Mouse (Mus musculus) macrophage (primary cell): ENCODE data around the gene Alkbh6. TPM values are rescaled to one million over a fixed set of nuclear protein-coding genes. Genes with fewer than 3 reads are reported as not detected.

ENCODE experiments used
- H3K27ac ChIP-seq: fragments of 350-480 bp; formaldehyde crosslinking; 2 replicates; pipeline ENCODE4 v1.9.0; 2021
- H3K36me3 ChIP-seq: fragments of 350-480 bp; formaldehyde crosslinking; 2 replicates; pipeline ENCODE4 v1.9.0; 2021; ENCODE audit errors: inconsistent target
- H3K4me3 ChIP-seq: fragments of 350-480 bp; formaldehyde crosslinking; 2 replicates; pipeline ENCODE4 v1.9.0; 2021; ENCODE audit errors: inconsistent target
- H3K79me2 ChIP-seq: fragments of 350-480 bp; formaldehyde crosslinking; 2 replicates; pipeline ENCODE4 v1.9.0; 2021; ENCODE audit errors: inconsistent target
- WGBS: methylation state at CpG from one replicate; pipeline ENCODE4 v1.1.7; 2026; ENCODE audit warnings: inconsistent platforms; ENCODE audit not compliant: missing documents; 5-methylcytosine and 5-hydroxymethylcytosine counted together
- polyA plus RNA-seq: library from polyadenylated mRNA; stranded (reverse); fragments of 250-400 nt; gene quantifications from 3 replicates; pipeline ENCODE4 v1.2.4, GENCODE M21; 2018; ENCODE audit warnings: inconsistent platforms

Gene Alkbh6
- polyA plus RNA-seq, 1 experiment from 2014 or later, result 16.1 TPM

GRCm38 (mm10) chr7:30360028-30360427 is 51.5 kb downstream of the Alkbh6 start:
- Histone ChIP-seq H3K79me2 (no peaks in the 10 kb centered on the region), H3K4me3 (no peak overlapping the region), H3K27ac (no peak overlapping the region), H3K36me3 (no peaks in the 10 kb centered on the region)
- 91% methylated on average over 17 of the region's 17 CpGs for WGBS

GRCm38 (mm10) chr7:30362652-30363343 is 54.3 kb downstream of the Alkbh6 start, which contains the start of gene Lrfn3:
Gene Lrfn3, minus strand, starts transcription at chr7:30362772.
- H3K4me3 ChIP-seq, result no peak within 1 kb of the TSS
- WGBS, result 8% methylated on average over 29 of the region's 55 CpGs
- H3K36me3 ChIP-seq, result no peaks in the 10 kb centered on the region
- no peaks in the 10 kb centered on the region for H3K79me2 ChIP-seq
- no peak within 1 kb of the TSS for H3K27ac ChIP-seq

GRCm38 (mm10) chr7:30363344-30363738 is 54.8 kb downstream of the Alkbh6 start:
- Histone ChIP-seq H3K36me3 (no peaks in the 10 kb centered on the region), H3K4me3 (no peak overlapping the region)

More at GRCm38 (mm10) chr7:30363344-30363738, 54.8 kb downstream of the Alkbh6 start:
- Histone ChIP-seq H3K79me2 (no peaks in the 10 kb centered on the region), H3K27ac (no peak overlapping the region)
- 66% methylated on average over 5 of the region's 6 CpGs for WGBS

Other genes starting within 250 kb of the Alkbh6 start
- 2.3 to 2.6 TPM (median 2.5 TPM) in 3 replicates for gene Zfp82, start 235.8 kb upstream of the Alkbh6 start, polyA plus RNA-seq
- gene Gm26920, start 218.3 kb upstream of the Alkbh6 start, polyA plus RNA-seq, result not detected in 3 replicates
- gene Zfp566, start 218.2 kb upstream of the Alkbh6 start, polyA plus RNA-seq, result 1.9 to 2.1 TPM (median 2.0 TPM) in 3 replicates
- gene Zfp260, start 213.9 kb upstream of the Alkbh6 start, polyA plus RNA-seq, result 12.5 to 26.3 TPM (median 21.7 TPM) in 3 replicates
- gene Zfp382, start 186.8 kb upstream of the Alkbh6 start, polyA plus RNA-seq, result 4.3 to 6.3 TPM (median 4.8 TPM) in 3 replicates
- gene Zfp146, start 139.0 kb upstream of the Alkbh6 start, polyA plus RNA-seq, result 17.2 to 34.1 TPM (median 30.3 TPM) in 3 replicates
- gene Cox7a1, start 124.6 kb upstream of the Alkbh6 start, polyA plus RNA-seq, result 6.1 to 9.1 TPM (median 8.4 TPM) in 3 replicates
- gene Capns1, start 109.9 kb upstream of the Alkbh6 start, polyA plus RNA-seq, result 404 to 602 TPM (median 510 TPM) in 3 replicates
- gene Polr2i, start 76.8 kb upstream of the Alkbh6 start, polyA plus RNA-seq, result 34.2 to 47.5 TPM (median 41.3 TPM) in 3 replicates
- 57.6 to 136 TPM (median 89.3 TPM) in 3 replicates for gene Tbcb, start 76.4 kb upstream of the Alkbh6 start, polyA plus RNA-seq
- not detected in 3 replicates for gene Ovol3, start 73.0 kb upstream of the Alkbh6 start, polyA plus RNA-seq
- gene Thap8, start 28.6 kb upstream of the Alkbh6 start, polyA plus RNA-seq, result 0.34 to 0.72 TPM in 2 of 3 replicates, not detected in the other
- gene Wdr62, start 28.3 kb upstream of the Alkbh6 start, polyA plus RNA-seq, result 10.4 to 24.4 TPM (median 15.1 TPM) in 3 replicates
- gene Clip3, start 17.0 kb upstream of the Alkbh6 start, polyA plus RNA-seq, result 0.07 to 0.59 TPM in 2 of 3 replicates, not detected in the other
- gene Syne4, start 6.1 kb downstream of the Alkbh6 start, polyA plus RNA-seq, result 0.30 to 0.82 TPM (median 0.74 TPM) in 3 replicates
- 0.33 to 0.57 TPM (median 0.33 TPM) in 3 replicates for gene E130208F15Rik, start 13.0 kb downstream of the Alkbh6 start, polyA plus RNA-seq
- 4.6 to 6.7 TPM (median 5.0 TPM) in 3 replicates for gene Sdhaf1, start 15.2 kb downstream of the Alkbh6 start, polyA plus RNA-seq
- gene Lrfn3, start 54.1 kb downstream of the Alkbh6 start, polyA plus RNA-seq, result 0.07 TPM in 1 of 3 replicates, not detected in the others
- 2,505 to 4,301 TPM (median 3,819 TPM) in 3 replicates for gene Tyrobp, start 105.0 kb downstream of the Alkbh6 start, polyA plus RNA-seq
- gene Hcst, start 111.1 kb downstream of the Alkbh6 start, polyA plus RNA-seq, result 9.3 to 40.5 TPM (median 34.0 TPM) in 3 replicates
- gene Nfkbid, start 113.0 kb downstream of the Alkbh6 start, polyA plus RNA-seq, result 3.2 to 8.3 TPM (median 6.3 TPM) in 3 replicates
- 0.67 to 1.3 TPM (median 0.75 TPM) in 3 replicates for gene Aplp1, start 136.8 kb downstream of the Alkbh6 start, polyA plus RNA-seq
- gene Kirrel2, start 149.0 kb downstream of the Alkbh6 start, polyA plus RNA-seq, result not detected in 3 replicates
- not detected in 3 replicates for gene Nphs1, start 149.6 kb downstream of the Alkbh6 start, polyA plus RNA-seq
- not detected in 3 replicates for gene Prodh2, start 184.9 kb downstream of the Alkbh6 start, polyA plus RNA-seq
- 0.09 to 0.30 TPM (median 0.16 TPM) in 3 replicates for gene Arhgap33, start 226.3 kb downstream of the Alkbh6 start, polyA plus RNA-seq
- gene Hspb6, start 243.5 kb downstream of the Alkbh6 start, polyA plus RNA-seq, result 3.0 to 7.5 TPM (median 3.9 TPM) in 3 replicates
- 1.8 to 5.6 TPM (median 2.0 TPM) in 3 replicates for gene Proser3, start 243.6 kb downstream of the Alkbh6 start, polyA plus RNA-seq